Mouse (Mus musculus): Measurements from ENCODE around the gene Kcnj12. TPM values are rescaled to one million over a fixed set of nuclear protein-coding genes. Genes with fewer than 3 reads are reported as not detected.
A peak's percentile ranks its signal among the peaks of the same experiment; 100 is the strongest.

Gene Kcnj12
- polyA plus RNA-seq, 1 experiment = 0.08 TPM

DNA sequence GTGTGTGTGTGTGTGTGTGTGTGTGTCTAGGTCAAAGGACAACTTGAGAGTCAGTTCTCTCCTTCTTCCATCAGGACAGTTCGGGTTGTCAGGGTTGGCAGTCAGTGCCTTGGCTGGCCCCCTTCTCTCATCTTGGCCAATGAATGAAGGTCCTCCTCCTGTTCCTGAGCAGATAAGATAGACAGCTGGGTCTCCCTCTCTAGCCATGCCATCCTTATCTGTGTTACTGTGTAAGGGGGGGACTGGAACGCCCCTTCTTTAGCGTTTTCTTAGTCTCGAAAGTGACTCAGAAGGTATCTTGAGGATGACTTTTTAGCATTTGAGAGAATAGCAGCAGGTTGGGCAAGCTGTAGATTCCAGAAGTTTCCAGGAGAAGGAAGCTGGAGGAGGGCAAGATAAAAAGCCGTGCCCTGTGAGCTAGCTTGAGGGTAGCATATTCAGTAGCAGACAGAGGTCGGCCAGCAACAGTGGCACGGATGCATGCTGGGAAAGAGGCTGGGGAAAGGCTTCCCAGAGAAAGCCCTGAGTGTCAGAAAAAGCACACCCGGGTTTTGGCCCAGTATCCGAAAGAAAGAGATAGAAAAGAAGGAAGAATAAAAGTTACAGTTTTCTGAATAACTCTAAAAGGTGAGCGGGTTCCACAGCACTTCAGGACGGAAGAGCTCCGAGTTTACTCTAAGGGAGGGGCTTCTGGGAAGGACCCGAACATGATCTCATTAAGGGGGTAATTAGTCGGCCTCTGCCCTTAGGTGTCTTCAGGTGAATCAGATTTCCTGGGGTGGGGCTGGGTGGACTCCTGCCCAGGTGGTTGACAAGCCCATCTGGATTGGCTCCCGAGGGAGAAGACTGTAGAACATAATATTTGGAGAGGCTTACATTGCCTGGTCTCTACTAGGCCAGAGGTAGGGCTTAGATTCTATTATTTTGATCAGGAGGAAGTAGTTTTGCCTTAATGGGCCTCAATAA is 53.3 kb downstream of the Kcnj12 start:
- TF ChIP-seq TAL1 (IDR thresholded peaks at IDR 0.05; ENCODE audit: low read length) (peak; percentile 65), GATA1 (IDR thresholded peaks at IDR 0.05; ENCODE audit: low read length) (peak; percentile 81)
- H3K4me1 ChIP-seq (ENCODE audit: control insufficient read depth) = peaks cover 86% of the 10 kb centered on the region
- peaks cover 6% of the 10 kb centered on the region; the same call in 1 of the 2 replicates for H3K27me3 ChIP-seq (ENCODE audit: control insufficient read depth)
- peak overlapping the region; percentile 53 for H3K4me3 ChIP-seq (replicated peaks)
- no peaks in the 10 kb centered on the region for H3K9me3 ChIP-seq (ENCODE audit: control insufficient read depth, low read length)
- H3K36me3 ChIP-seq (ENCODE audit: control insufficient read depth) = no peaks in the 10 kb centered on the region; the same call in 1 of the 2 replicates

DNA sequence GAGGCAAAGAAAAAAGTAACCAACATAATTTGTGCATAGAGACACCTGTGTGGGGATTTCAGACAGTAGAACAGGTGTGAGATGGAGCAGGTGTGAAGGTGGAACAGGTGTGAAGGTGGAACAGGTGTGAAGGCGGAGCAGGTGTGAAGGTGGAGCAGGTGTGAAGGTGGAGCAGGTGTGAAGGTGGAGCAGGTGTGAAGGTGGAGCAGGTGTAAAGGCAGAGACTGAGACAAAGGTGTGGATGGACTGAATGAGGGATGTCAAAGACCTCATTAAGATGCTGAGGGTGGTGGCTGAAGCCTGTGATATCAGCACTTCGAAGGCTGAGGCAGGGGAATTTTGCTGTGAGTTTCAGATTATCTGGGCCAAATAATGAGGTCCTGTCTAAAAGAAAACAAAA is 59.3 kb downstream of the Kcnj12 start:
- H3K4me3 ChIP-seq (replicated peaks) = no peak overlapping the region
- TF ChIP-seq TAL1 (IDR thresholded peaks at IDR 0.05; ENCODE audit: low read length) (no peak), GATA1 (IDR thresholded peaks at IDR 0.05; ENCODE audit: low read length) (no peak)
- H3K9me3 ChIP-seq (ENCODE audit: control insufficient read depth, low read length) = no peaks in the 10 kb centered on the region
- peaks cover 28% of the 10 kb centered on the region for H3K4me1 ChIP-seq (ENCODE audit: control insufficient read depth)
- peaks cover 48% of the 10 kb centered on the region for H3K27me3 ChIP-seq (ENCODE audit: control insufficient read depth)
- no peaks in the 10 kb centered on the region; the same call in 1 of the 2 replicates for H3K36me3 ChIP-seq (ENCODE audit: control insufficient read depth)

- Histone ChIP-seq H3K36me3 (ENCODE audit: control insufficient read depth) (no peaks in the 10 kb centered on the region), H3K4me3 (replicated peaks) (no peak overlapping the region), H3K9me3 (ENCODE audit: control insufficient read depth, low read length) (no peaks in the 10 kb centered on the region), H3K4me1 (ENCODE audit: control insufficient read depth) (peaks cover 2% of the 10 kb centered on the region), H3K27me3 (ENCODE audit: control insufficient read depth) (peaks cover 20% of the 10 kb centered on the region)
- TF ChIP-seq GATA1 (IDR thresholded peaks at IDR 0.05; ENCODE audit: low read length) (no peak), TAL1 (IDR thresholded peaks at IDR 0.05; ENCODE audit: low read length) (no peak)
These were observed 67.8 kb downstream of the Kcnj12 start for GRCm38 (mm10) chr11:61090195-61090594.

DNA sequence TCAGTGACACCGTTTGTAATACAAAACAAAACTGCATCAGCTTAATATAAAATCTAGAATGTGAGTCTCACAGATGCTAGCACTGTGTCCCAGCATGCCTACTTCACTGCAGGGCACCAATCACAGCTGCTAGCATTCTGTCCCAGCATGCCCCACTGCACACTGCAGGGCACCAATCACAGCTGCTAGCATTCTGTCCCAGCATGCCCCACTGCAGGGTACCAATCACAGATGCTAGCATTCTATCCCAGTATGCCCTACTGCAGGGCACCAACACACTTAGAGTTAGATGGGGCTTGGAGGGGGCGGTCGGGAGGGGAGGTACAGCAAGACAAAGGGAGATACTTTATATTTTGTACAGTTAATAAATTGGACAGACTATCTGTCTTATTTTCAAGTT is 68.8 kb downstream of the Kcnj12 start:
- H3K36me3 ChIP-seq (ENCODE audit: control insufficient read depth) = no peaks in the 10 kb centered on the region
- H3K27me3 ChIP-seq (ENCODE audit: control insufficient read depth) = peaks cover 14% of the 10 kb centered on the region
- no peak overlapping the region for H3K4me3 ChIP-seq (replicated peaks)
- TF ChIP-seq GATA1 (IDR thresholded peaks at IDR 0.05; ENCODE audit: low read length) (no peak), TAL1 (IDR thresholded peaks at IDR 0.05; ENCODE audit: low read length) (no peak)
- no peaks in the 10 kb centered on the region for H3K9me3 ChIP-seq (ENCODE audit: control insufficient read depth, low read length)
- H3K4me1 ChIP-seq (ENCODE audit: control insufficient read depth) = peaks cover 2% of the 10 kb centered on the region

DNA sequence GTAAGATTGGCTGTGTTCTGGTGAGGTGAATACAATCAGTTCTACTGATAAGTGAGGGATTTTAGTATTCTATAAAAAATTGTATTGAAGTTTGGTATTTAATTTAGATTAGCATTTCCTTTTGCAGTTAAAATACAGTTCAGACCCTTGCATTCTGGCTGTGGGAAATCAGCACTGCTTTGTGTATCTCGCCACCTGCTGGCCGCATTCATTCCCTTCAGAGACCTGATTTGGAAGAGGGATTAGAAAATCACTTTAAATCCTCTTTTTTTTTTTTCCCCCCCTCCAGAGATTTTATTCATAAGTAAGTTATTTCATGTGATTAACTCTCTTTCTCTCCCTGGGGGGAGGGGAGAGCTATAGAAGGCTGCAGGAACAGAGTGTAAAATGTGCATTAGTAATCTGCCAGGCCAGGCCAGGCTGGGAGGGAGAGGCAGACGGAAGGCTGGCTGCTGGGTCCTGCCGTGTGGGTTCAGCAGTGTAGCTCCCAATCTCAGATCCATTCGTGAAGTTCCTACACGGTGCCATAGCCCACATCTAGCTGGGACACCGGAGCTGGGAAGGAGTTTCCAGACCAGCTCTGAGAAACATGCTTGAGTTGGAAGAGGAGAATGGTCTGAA is 69.4 kb downstream of the Kcnj12 start:
- Histone ChIP-seq H3K9me3 (ENCODE audit: control insufficient read depth, low read length) (no peaks in the 10 kb centered on the region), H3K4me1 (ENCODE audit: control insufficient read depth) (peaks cover 2% of the 10 kb centered on the region), H3K27me3 (ENCODE audit: control insufficient read depth) (peaks cover 14% of the 10 kb centered on the region), H3K4me3 (replicated peaks) (no peak overlapping the region), H3K36me3 (ENCODE audit: control insufficient read depth) (no peaks in the 10 kb centered on the region)
- TF ChIP-seq TAL1 (IDR thresholded peaks at IDR 0.05; ENCODE audit: low read length) (no peak), GATA1 (IDR thresholded peaks at IDR 0.05; ENCODE audit: low read length) (no peak)

DNA sequence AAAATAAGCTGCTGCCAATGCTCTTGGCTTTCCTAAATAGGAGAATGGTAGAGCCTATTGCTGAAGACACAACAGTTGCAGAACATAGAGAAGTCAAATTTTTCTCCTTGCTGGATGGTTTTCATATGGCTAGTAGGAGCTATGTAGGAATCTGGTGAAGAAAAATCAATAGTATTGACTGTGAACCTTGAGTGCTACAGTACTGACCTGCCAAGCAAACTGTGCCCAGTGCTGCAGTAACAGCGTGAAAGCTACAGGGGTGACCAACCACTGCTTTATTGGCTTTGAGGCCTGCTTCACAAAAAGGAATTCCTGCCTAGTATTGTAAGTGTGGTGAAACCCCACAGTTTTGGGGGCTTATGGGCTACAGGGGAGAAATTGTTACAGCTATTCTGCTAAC is 75.7 kb downstream of the Kcnj12 start:
- Histone ChIP-seq H3K27me3 (ENCODE audit: control insufficient read depth) (peaks cover 11% of the 10 kb centered on the region), H3K9me3 (ENCODE audit: control insufficient read depth, low read length) (no peaks in the 10 kb centered on the region), H3K4me3 (replicated peaks) (no peak overlapping the region), H3K36me3 (ENCODE audit: control insufficient read depth) (no peaks in the 10 kb centered on the region), H3K4me1 (ENCODE audit: control insufficient read depth) (peaks cover 7% of the 10 kb centered on the region)
- TF ChIP-seq TAL1 (IDR thresholded peaks at IDR 0.05; ENCODE audit: low read length) (no peak), GATA1 (IDR thresholded peaks at IDR 0.05; ENCODE audit: low read length) (no peak)

DNA sequence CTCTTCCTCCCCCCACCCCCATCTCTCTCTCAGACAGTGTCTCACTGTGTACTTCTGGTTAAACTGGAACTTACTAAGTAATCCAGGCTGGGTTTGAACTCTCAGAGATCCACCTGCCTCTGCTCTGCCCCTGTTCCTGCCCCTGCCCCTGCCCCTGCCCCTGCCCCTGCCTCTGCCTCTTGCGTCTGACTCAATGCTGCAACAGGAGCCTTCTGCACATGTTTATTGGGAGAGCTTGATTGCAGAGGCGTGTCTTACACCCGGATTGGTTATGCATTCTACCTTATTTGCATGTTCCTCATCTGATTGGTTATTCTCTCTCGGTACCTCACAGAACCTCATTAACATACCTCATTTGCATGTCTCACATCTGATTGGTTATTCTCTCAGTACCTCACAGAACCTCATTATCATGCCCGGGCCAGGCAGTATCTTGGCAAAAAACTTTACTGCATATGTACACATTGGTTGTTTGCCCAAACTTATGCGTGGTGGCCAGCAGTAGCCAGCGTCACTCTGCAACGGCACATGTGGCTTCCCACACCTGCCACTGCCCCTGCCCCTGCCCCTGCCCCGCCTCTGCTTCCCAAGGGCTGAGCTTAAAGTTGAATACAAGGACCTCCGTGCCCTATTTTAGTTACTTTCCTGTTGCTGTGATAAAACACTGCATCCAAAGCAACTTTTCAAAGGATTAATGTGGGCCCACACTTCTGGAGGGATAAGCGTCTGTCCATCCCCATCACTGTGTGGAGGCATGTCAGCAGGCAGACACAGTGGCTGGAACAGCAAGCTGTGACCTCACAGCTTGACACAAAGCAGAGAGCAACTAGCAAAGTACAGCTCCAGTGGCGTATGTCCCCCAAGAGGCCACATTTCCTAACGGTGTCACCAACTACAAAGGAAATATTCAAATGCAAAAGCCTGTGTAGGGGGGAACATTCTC is 80.3 kb downstream of the Kcnj12 start:
- Histone ChIP-seq H3K4me3 (replicated peaks) (no peak overlapping the region), H3K36me3 (ENCODE audit: control insufficient read depth) (no peaks in the 10 kb centered on the region), H3K4me1 (ENCODE audit: control insufficient read depth) (peaks cover 20% of the 10 kb centered on the region), H3K27me3 (ENCODE audit: control insufficient read depth) (peaks cover 2% of the 10 kb centered on the region; the same call in 1 of the 2 replicates), H3K9me3 (ENCODE audit: control insufficient read depth, low read length) (no peaks in the 10 kb centered on the region)
- no peak for TF ChIP-seq TAL1 (IDR thresholded peaks at IDR 0.05; ENCODE audit: low read length)
- no peak for TF ChIP-seq GATA1 (IDR thresholded peaks at IDR 0.05; ENCODE audit: low read length)

DNA sequence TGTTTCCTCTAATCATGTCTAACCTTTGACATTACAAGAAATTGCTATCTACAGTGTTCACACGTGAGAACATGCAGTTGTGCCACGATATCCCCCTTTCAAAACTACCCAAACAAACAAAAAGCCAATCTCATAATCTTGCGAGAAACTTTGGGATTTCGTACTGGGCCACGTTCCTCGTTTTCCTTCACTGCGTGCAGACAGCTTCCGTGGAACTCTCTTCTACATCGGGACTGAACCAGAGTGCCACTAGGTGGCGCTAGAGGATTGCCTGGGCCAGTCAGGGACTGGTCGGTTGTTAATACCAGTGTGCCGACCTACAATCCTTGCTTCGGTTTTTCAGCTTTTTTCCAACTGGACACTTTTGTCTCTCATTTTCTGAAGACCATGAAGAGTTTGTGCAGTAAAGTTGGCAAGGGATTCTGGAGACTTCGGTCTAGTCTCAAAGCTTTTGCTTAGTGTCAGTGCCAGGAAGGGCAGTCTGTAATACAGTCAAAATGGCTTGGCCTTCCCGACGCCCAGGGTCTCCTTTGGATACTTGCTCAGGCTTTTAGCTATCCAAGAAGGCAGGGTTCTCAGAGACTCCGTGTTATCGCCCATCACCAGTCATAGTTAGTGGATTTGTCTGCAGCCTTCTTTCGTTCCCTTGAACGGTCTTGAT is 82.0 kb downstream of the Kcnj12 start:
- Histone ChIP-seq H3K4me1 (ENCODE audit: control insufficient read depth) (peaks cover 20% of the 10 kb centered on the region), H3K9me3 (ENCODE audit: control insufficient read depth, low read length) (no peaks in the 10 kb centered on the region), H3K4me3 (replicated peaks) (no peak overlapping the region), H3K27me3 (ENCODE audit: control insufficient read depth) (no peaks in the 10 kb centered on the region; the same call in 1 of the 2 replicates), H3K36me3 (ENCODE audit: control insufficient read depth) (no peaks in the 10 kb centered on the region)
- no peak for TF ChIP-seq GATA1 (IDR thresholded peaks at IDR 0.05; ENCODE audit: low read length)
- TF ChIP-seq TAL1 (IDR thresholded peaks at IDR 0.05; ENCODE audit: low read length) = no peak
